Mouse (Mus musculus) hindbrain, embryonic 15.5 days (tissue): ENCODE results near the gene Arpc5l. TPM values are rescaled to one million over a fixed set of nuclear protein-coding genes. Genes with fewer than 3 reads are reported as not detected.

ENCODE experiments used
- ATAC-seq: fragments of 200-750 bp; cut with Nextera tagmentation; 2 replicates; pipeline ENCODE4 v1.8.0; 2017; ENCODE audit warnings: low read depth, moderate number of reproducible peaks, moderate TSS enrichment; ENCODE audit not compliant: low FRiP score
- H3K27ac ChIP-seq: fragments of 300-500 bp; sonication (generic); replicated peaks from 2 replicates; pipeline ENCODE4 v1.5.1; 2015; ENCODE audit warnings: mild to moderate bottlenecking, inconsistent platforms
- H3K27me3 ChIP-seq: fragments of 300-500 bp; sonication (generic); 2 replicates; pipeline ENCODE4 v1.6.1; 2015; ENCODE audit warnings: control low read depth, inconsistent platforms
- H3K36me3 ChIP-seq: fragments of 300-500 bp; sonication (generic); 2 replicates; pipeline ENCODE4 v1.6.1; 2015; ENCODE audit warnings: control low read depth, inconsistent platforms
- H3K4me1 ChIP-seq: fragments of 300-500 bp; sonication (generic); replicated peaks from 2 replicates; pipeline ENCODE4 v1.6.1; 2015; ENCODE audit warnings: control low read depth, inconsistent platforms
- H3K4me2 ChIP-seq: fragments of 300-500 bp; sonication (generic); 2 replicates; pipeline ENCODE4 v1.6.1; 2015; ENCODE audit warnings: moderate library complexity, mild to moderate bottlenecking, inconsistent platforms
- H3K4me3 ChIP-seq: fragments of 300-500 bp; sonication (generic); 2 replicates; pipeline ENCODE4 v1.5.1; 2015; ENCODE audit warnings: mild to moderate bottlenecking, inconsistent platforms
- H3K9ac ChIP-seq: fragments of 300-500 bp; sonication (generic); 2 replicates; pipeline ENCODE4 v1.6.1; 2015; ENCODE audit warnings: inconsistent platforms
- H3K9me3 ChIP-seq: fragments of 300-500 bp; sonication (generic); 2 replicates; pipeline ENCODE4 v1.6.1; 2016; ENCODE audit warnings: control low read depth, inconsistent platforms
- WGBS: fragments of 180-500 bp; shearing (Covaris S2); methylation state at CpG from one replicate; pipeline ENCODE4 v1.1.7; 2015; 5-methylcytosine and 5-hydroxymethylcytosine counted together
- polyA plus RNA-seq: library from polyadenylated mRNA; unstranded; fragments of >200 nt; fragmentation: Nextera tagmentation; extraction: Ambion mirVana; gene quantifications from 2 replicates; pipeline ENCODE4 v1.2.1, GENCODE M21; 2015

The Arpc5l gene
- 140 and 153 TPM in 2 replicates for polyA plus RNA-seq

GRCm38 (mm10) chr2:39004880-39005435 is at the start of gene Arpc5l:
Arpc5l (plus strand) TSS chr2:39005348.
- under 1% methylated on average over 52 of the region's 58 CpGs for WGBS
- H3K36me3 ChIP-seq: peaks cover 25% of the 10 kb centered on the region
- H3K4me1 ChIP-seq: peaks cover 49% of the 10 kb centered on the region
- H3K9me3 ChIP-seq: no peaks in the 10 kb centered on the region
- ATAC-seq: peak; percentile 91
- peak within 1 kb of the TSS; percentile 87 for H3K27ac ChIP-seq
- peak within 1 kb of the TSS; percentile 79 for H3K4me2 ChIP-seq
- peak within 1 kb of the TSS; percentile 83 for H3K9ac ChIP-seq
- H3K27me3 ChIP-seq: no peaks in the 10 kb centered on the region
- peak within 1 kb of the TSS; percentile 57 for H3K4me3 ChIP-seq

GRCm38 (mm10) chr2:38956062-38956461 is 49.1 kb upstream of the Arpc5l start:
- no peak for ATAC-seq
- no peaks in the 10 kb centered on the region for H3K4me1 ChIP-seq
- 79% methylated on average over 2 of the region's 2 CpGs for WGBS

GRCm38 (mm10) chr2:38957671-38958223 is 47.4 kb upstream of the Arpc5l start:
- Histone ChIP-seq H3K27ac (no peak overlapping the region), H3K9ac (no peak overlapping the region), H3K4me1 (no peaks in the 10 kb centered on the region), H3K9me3 (no peaks in the 10 kb centered on the region), H3K4me2 (no peak overlapping the region), H3K27me3 (no peaks in the 10 kb centered on the region), H3K36me3 (no peaks in the 10 kb centered on the region), H3K4me3 (no peak overlapping the region)
- 92% methylated on average over 5 of the region's 5 CpGs for WGBS
- no peak for ATAC-seq

More at GRCm38 (mm10) chr2:38956062-38956461, 49.1 kb upstream of the Arpc5l start:
- Histone ChIP-seq H3K4me3 (no peak overlapping the region), H3K9me3 (no peaks in the 10 kb centered on the region), H3K36me3 (no peaks in the 10 kb centered on the region), H3K27me3 (no peaks in the 10 kb centered on the region), H3K4me2 (no peak overlapping the region), H3K27ac (no peak overlapping the region), H3K9ac (no peak overlapping the region)

- H3K27ac ChIP-seq: no peak overlapping the region
- ATAC-seq: no peak
Measured at GRCm38 (mm10) chr2:38964198-38964597, 41.0 kb upstream of the Arpc5l start.

GRCm38 (mm10) chr2:38969650-38970049 is 35.5 kb upstream of the Arpc5l start:
- no peak for ATAC-seq
- Histone ChIP-seq H3K27me3 (no peaks in the 10 kb centered on the region), H3K9ac (no peak overlapping the region)

More at GRCm38 (mm10) chr2:38964198-38964597, 41.0 kb upstream of the Arpc5l start:
- no peaks in the 10 kb centered on the region for H3K9me3 ChIP-seq
- no peak overlapping the region for H3K9ac ChIP-seq
- H3K27me3 ChIP-seq: no peaks in the 10 kb centered on the region
- no peaks in the 10 kb centered on the region for H3K36me3 ChIP-seq
- H3K4me1 ChIP-seq: no peaks in the 10 kb centered on the region
- H3K4me2 ChIP-seq: no peak overlapping the region
- no peak overlapping the region for H3K4me3 ChIP-seq
- 32% methylated on average over 4 of the region's 4 CpGs for WGBS

GRCm38 (mm10) chr2:38970057-38970456 is 35.1 kb upstream of the Arpc5l start:
- no peak for ATAC-seq
- no peak overlapping the region for H3K9ac ChIP-seq

More at GRCm38 (mm10) chr2:38969650-38970049, 35.5 kb upstream of the Arpc5l start:
- no peak overlapping the region for H3K4me3 ChIP-seq
- no peaks in the 10 kb centered on the region for H3K9me3 ChIP-seq
- H3K36me3 ChIP-seq: no peaks in the 10 kb centered on the region
- no peak overlapping the region for H3K27ac ChIP-seq
- H3K4me2 ChIP-seq: no peak overlapping the region
- no peaks in the 10 kb centered on the region for H3K4me1 ChIP-seq
- WGBS: 93% methylated on average over 2 of the region's 2 CpGs

GRCm38 (mm10) chr2:38973223-38973622 is 31.9 kb upstream of the Arpc5l start:
- Histone ChIP-seq H3K9ac (no peak overlapping the region), H3K36me3 (no peaks in the 10 kb centered on the region), H3K9me3 (no peaks in the 10 kb centered on the region), H3K4me3 (no peak overlapping the region), H3K4me1 (no peaks in the 10 kb centered on the region), H3K27ac (no peak overlapping the region), H3K27me3 (no peaks in the 10 kb centered on the region), H3K4me2 (no peak overlapping the region)
- WGBS: 41% methylated on average over 2 of the region's 2 CpGs
- ATAC-seq: no peak

More at GRCm38 (mm10) chr2:38970057-38970456, 35.1 kb upstream of the Arpc5l start:
- 79% methylated on average over 5 of the region's 5 CpGs for WGBS
- H3K4me1 ChIP-seq: no peaks in the 10 kb centered on the region
- no peaks in the 10 kb centered on the region for H3K9me3 ChIP-seq
- H3K27me3 ChIP-seq: no peaks in the 10 kb centered on the region
- no peak overlapping the region for H3K27ac ChIP-seq
- no peak overlapping the region for H3K4me3 ChIP-seq
- no peaks in the 10 kb centered on the region for H3K36me3 ChIP-seq
- H3K4me2 ChIP-seq: no peak overlapping the region

- WGBS: 83% methylated on average over 7 of the region's 7 CpGs
- no peaks in the 10 kb centered on the region for H3K9me3 ChIP-seq
Measured at GRCm38 (mm10) chr2:38973701-38974100, 31.4 kb upstream of the Arpc5l start.

GRCm38 (mm10) chr2:38974171-38974570 is 31.0 kb upstream of the Arpc5l start:
- no peaks in the 10 kb centered on the region for H3K4me1 ChIP-seq
- 28% methylated on average over 2 of the region's 2 CpGs for WGBS
- no peaks in the 10 kb centered on the region for H3K36me3 ChIP-seq
- no peak overlapping the region for H3K4me2 ChIP-seq
- no peak overlapping the region for H3K27ac ChIP-seq
- H3K4me3 ChIP-seq: no peak overlapping the region
- no peaks in the 10 kb centered on the region for H3K9me3 ChIP-seq
- no peaks in the 10 kb centered on the region for H3K27me3 ChIP-seq
- no peak overlapping the region for H3K9ac ChIP-seq
- no peak for ATAC-seq

More at GRCm38 (mm10) chr2:38973701-38974100, 31.4 kb upstream of the Arpc5l start:
- Histone ChIP-seq H3K27me3 (no peaks in the 10 kb centered on the region), H3K4me2 (no peak overlapping the region), H3K36me3 (no peaks in the 10 kb centered on the region), H3K4me3 (no peak overlapping the region), H3K9ac (no peak overlapping the region), H3K27ac (no peak overlapping the region), H3K4me1 (no peaks in the 10 kb centered on the region)
- no peak for ATAC-seq

- Histone ChIP-seq H3K36me3 (no peaks in the 10 kb centered on the region), H3K4me1 (no peaks in the 10 kb centered on the region), H3K27ac (no peak overlapping the region), H3K27me3 (no peaks in the 10 kb centered on the region), H3K9ac (no peak overlapping the region), H3K4me2 (no peak overlapping the region), H3K9me3 (no peaks in the 10 kb centered on the region), H3K4me3 (no peak overlapping the region)
- ATAC-seq: no peak
- 86% methylated on average over 3 of the region's 3 CpGs for WGBS
Measured at GRCm38 (mm10) chr2:38975181-38975580, 30.0 kb upstream of the Arpc5l start.

GRCm38 (mm10) chr2:38975941-38976805 is 29.0 kb upstream of the Arpc5l start:
- WGBS: 86% methylated on average over 21 of the region's 21 CpGs
- no peaks in the 10 kb centered on the region for H3K4me1 ChIP-seq
- no peak overlapping the region for H3K4me2 ChIP-seq
- H3K27me3 ChIP-seq: no peaks in the 10 kb centered on the region
- no peak for ATAC-seq
- no peak overlapping the region for H3K9ac ChIP-seq
- H3K4me3 ChIP-seq: no peak overlapping the region
- H3K9me3 ChIP-seq: no peaks in the 10 kb centered on the region
- no peak overlapping the region for H3K27ac ChIP-seq
- no peaks in the 10 kb centered on the region for H3K36me3 ChIP-seq

GRCm38 (mm10) chr2:38977837-38978236 is 27.3 kb upstream of the Arpc5l start:
- Histone ChIP-seq H3K4me2 (no peak overlapping the region), H3K4me3 (no peak overlapping the region), H3K36me3 (no peaks in the 10 kb centered on the region), H3K9ac (no peak overlapping the region), H3K9me3 (no peaks in the 10 kb centered on the region), H3K27me3 (no peaks in the 10 kb centered on the region), H3K27ac (no peak overlapping the region), H3K4me1 (no peaks in the 10 kb centered on the region)
- no peak for ATAC-seq
- WGBS: 66% methylated on average over 4 of the region's 4 CpGs
